Mouse (Mus musculus): ENCODE measurements around the gene Kazald1. TPM values are rescaled to one million over a fixed set of nuclear protein-coding genes. Genes with fewer than 3 reads are reported as not detected.
"Not testable (repeated sequence)": the region's sequence is repeated elsewhere in the genome, so short reads cannot be mapped to it uniquely, and the experiment has no call there.

Gene Kazald1
- polyA plus RNA-seq, 1 experiment from 2014 or later = 64.9 TPM

DNA sequence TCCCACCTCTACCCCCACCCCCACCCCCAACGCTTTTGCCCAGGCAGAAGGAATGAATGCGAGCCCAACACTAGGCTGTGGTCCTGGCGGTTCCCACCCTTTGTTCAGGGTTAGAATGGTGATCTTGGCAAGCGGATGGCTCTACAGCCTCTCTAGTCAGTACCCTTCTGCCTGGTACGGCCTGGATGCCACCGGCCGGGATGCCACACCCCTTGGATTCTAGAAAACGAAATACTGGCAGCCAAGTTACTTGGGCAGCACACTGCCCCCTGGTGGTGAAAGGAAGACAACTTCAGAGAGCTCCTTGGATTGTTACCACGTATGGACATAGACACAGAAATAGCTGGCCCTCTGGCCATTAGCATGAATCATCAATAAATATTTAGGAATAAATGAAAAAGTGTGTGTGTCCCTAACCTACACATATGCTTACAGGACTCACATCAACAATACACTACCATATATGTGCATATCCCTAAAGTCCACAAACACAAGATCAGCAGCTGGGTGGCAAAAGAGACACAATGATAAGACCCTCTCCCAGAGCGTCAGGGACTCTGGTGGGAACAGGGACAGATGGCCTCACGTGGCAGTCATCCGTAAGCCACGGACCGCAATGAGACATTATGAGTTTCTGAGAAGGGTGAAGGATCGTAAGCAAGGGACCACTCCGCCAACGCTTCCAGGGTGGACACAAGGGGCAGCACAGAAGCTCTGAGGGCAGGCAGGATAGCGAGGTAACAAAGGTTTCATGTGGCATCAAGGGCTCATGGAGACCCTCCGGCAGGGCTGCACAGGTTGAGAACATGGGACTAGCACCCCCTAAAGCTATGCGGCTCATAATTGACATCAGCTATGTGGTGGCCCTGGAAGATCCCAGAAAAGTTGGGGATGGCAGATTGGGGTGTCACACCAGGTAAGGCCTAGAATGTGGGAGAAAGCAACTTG is 44.0 kb upstream of the Kazald1 start:
- Histone ChIP-seq H3K36me3 (ENCODE audit: control insufficient read depth, insufficient read depth, low read length) (peaks cover 28% of the 10 kb centered on the region), H3K4me1 (ENCODE audit: control insufficient read depth, insufficient read depth, low read length) (0 out of 2 replicates have a peak, but pooled peaks cover 2% of the 10 kb centered on the region), H3K9ac (ENCODE audit: low read depth, low read length) (no peak overlapping the region), H3K4me2 (ENCODE audit: low read depth, low read length) (peak overlapping the region; percentile 45), H3K9me3 (ENCODE audit: control insufficient read depth, low read length) (no peaks in the 10 kb centered on the region), H3K27me3 (replicated peaks; ENCODE audit: control insufficient read depth, insufficient read depth, low read length) (no peaks in the 10 kb centered on the region), H3K27ac (replicated peaks; ENCODE audit: low read depth, low read length) (no peak overlapping the region), H3K4me3 (ENCODE audit: low read depth, low read length) (no peak overlapping the region)
- ATAC-seq (ENCODE audit: low read depth) (no peak), DNase-seq (ENCODE audit: low spot score) (peak; percentile 94)
- WGBS = 40% methylated on average over 20 of the region's 20 CpGs

- ATAC-seq (ENCODE audit: low read depth) (peak; percentile 58), DNase-seq (ENCODE audit: low spot score) (peak; percentile 89)
- Histone ChIP-seq H3K9me3 (ENCODE audit: control insufficient read depth, low read length) (no peaks in the 10 kb centered on the region), H3K4me2 (ENCODE audit: low read depth, low read length) (no peak overlapping the region), H3K27ac (replicated peaks; ENCODE audit: low read depth, low read length) (no peak overlapping the region), H3K4me1 (ENCODE audit: control insufficient read depth, insufficient read depth, low read length) (0 out of 2 replicates have a peak, but pooled peaks cover 2% of the 10 kb centered on the region), H3K9ac (ENCODE audit: low read depth, low read length) (no peak overlapping the region), H3K4me3 (ENCODE audit: low read depth, low read length) (no peak overlapping the region), H3K27me3 (replicated peaks; ENCODE audit: control insufficient read depth, insufficient read depth, low read length) (no peaks in the 10 kb centered on the region), H3K36me3 (ENCODE audit: control insufficient read depth, insufficient read depth, low read length) (peaks cover 21% of the 10 kb centered on the region)
- 10% methylated on average over 4 of the region's 4 CpGs for WGBS
These were observed 43.3 kb upstream of the Kazald1 start for GRCm38 (mm10) chr19:45031780-45032179.

- Histone ChIP-seq H3K4me1 (ENCODE audit: control insufficient read depth, insufficient read depth, low read length) (0 out of 2 replicates have a peak, but pooled peaks cover 2% of the 10 kb centered on the region), H3K4me3 (ENCODE audit: low read depth, low read length) (no peak overlapping the region), H3K4me2 (ENCODE audit: low read depth, low read length) (no peak overlapping the region), H3K9me3 (ENCODE audit: control insufficient read depth, low read length) (no peaks in the 10 kb centered on the region), H3K27ac (replicated peaks; ENCODE audit: low read depth, low read length) (no peak overlapping the region), H3K36me3 (ENCODE audit: control insufficient read depth, insufficient read depth, low read length) (peaks cover 12% of the 10 kb centered on the region), H3K27me3 (replicated peaks; ENCODE audit: control insufficient read depth, insufficient read depth, low read length) (no peaks in the 10 kb centered on the region), H3K9ac (ENCODE audit: low read depth, low read length) (no peak overlapping the region)
- DNase-seq (ENCODE audit: low spot score) = peak; percentile 47
- 52% methylated on average over 17 of the region's 17 CpGs for WGBS
- ATAC-seq (ENCODE audit: low read depth) = no peak
These were observed 42.3 kb upstream of the Kazald1 start for GRCm38 (mm10) chr19:45032570-45033332.

- ATAC-seq (ENCODE audit: low read depth) = 0 out of 2 replicates have a peak, but pooled peaks have one; percentile 5
- Histone ChIP-seq H3K36me3 (ENCODE audit: control insufficient read depth, insufficient read depth, low read length) (no peaks in the 10 kb centered on the region), H3K4me3 (ENCODE audit: low read depth, low read length) (no peak overlapping the region), H3K27ac (replicated peaks; ENCODE audit: low read depth, low read length) (no peak overlapping the region), H3K4me1 (ENCODE audit: control insufficient read depth, insufficient read depth, low read length) (no peaks in the 10 kb centered on the region), H3K9me3 (ENCODE audit: control insufficient read depth, low read length) (no peaks in the 10 kb centered on the region), H3K9ac (ENCODE audit: low read depth, low read length) (no peak overlapping the region), H3K4me2 (ENCODE audit: low read depth, low read length) (no peak overlapping the region), H3K27me3 (replicated peaks; ENCODE audit: control insufficient read depth, insufficient read depth, low read length) (no peaks in the 10 kb centered on the region)
- 48% methylated on average over 6 of the region's 16 CpGs for WGBS
- no peak for DNase-seq (ENCODE audit: low spot score)
These were observed 38.2 kb upstream of the Kazald1 start for GRCm38 (mm10) chr19:45036867-45037266.

DNA sequence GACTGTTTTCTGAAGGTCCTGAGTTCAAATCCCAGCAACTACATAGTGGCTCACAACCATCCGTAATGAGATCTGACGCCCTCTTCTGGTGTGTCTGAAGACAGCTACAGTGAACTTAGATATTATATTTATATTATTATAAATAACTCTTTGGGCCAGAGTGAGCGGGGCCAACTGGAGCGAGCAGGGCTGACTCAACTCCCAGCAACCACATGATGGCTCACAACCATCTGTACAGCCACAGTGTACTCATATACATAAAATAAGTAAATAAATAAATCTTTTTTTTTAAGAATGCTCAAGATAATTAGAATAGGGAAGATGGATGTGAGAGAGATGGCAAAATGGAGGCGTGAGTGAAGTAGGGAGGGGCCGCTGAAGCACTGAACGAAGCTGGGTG is 36.8 kb upstream of the Kazald1 start:
- not testable (repeated sequence) for H3K4me1 ChIP-seq (ENCODE audit: control insufficient read depth, insufficient read depth, low read length); H3K36me3 ChIP-seq (ENCODE audit: control insufficient read depth, insufficient read depth, low read length); DNase-seq (ENCODE audit: low spot score); H3K9ac ChIP-seq (ENCODE audit: low read depth, low read length); ATAC-seq (ENCODE audit: low read depth); H3K9me3 ChIP-seq (ENCODE audit: control insufficient read depth, low read length); H3K4me3 ChIP-seq (ENCODE audit: low read depth, low read length); H3K27me3 ChIP-seq (replicated peaks; ENCODE audit: control insufficient read depth, insufficient read depth, low read length); H3K4me2 ChIP-seq (ENCODE audit: low read depth, low read length); H3K27ac ChIP-seq (replicated peaks; ENCODE audit: low read depth, low read length)
- 88% methylated on average over 7 of the region's 7 CpGs for WGBS

- Histone ChIP-seq H3K4me2 (ENCODE audit: low read depth, low read length) (no peak overlapping the region), H3K4me1 (ENCODE audit: control insufficient read depth, insufficient read depth, low read length) (no peaks in the 10 kb centered on the region), H3K9ac (ENCODE audit: low read depth, low read length) (no peak overlapping the region), H3K9me3 (ENCODE audit: control insufficient read depth, low read length) (no peaks in the 10 kb centered on the region), H3K4me3 (ENCODE audit: low read depth, low read length) (no peak overlapping the region), H3K36me3 (ENCODE audit: control insufficient read depth, insufficient read depth, low read length) (no peaks in the 10 kb centered on the region), H3K27me3 (replicated peaks; ENCODE audit: control insufficient read depth, insufficient read depth, low read length) (peaks cover 6% of the 10 kb centered on the region; the same call in 1 of the 2 replicates), H3K27ac (replicated peaks; ENCODE audit: low read depth, low read length) (no peak overlapping the region)
- DNase-seq (ENCODE audit: low spot score) = no peak
- ATAC-seq (ENCODE audit: low read depth) = no peak
- WGBS = 53% methylated on average over 10 of the region's 13 CpGs
These were observed 34.8 kb upstream of the Kazald1 start for GRCm38 (mm10) chr19:45040214-45040613.

DNA sequence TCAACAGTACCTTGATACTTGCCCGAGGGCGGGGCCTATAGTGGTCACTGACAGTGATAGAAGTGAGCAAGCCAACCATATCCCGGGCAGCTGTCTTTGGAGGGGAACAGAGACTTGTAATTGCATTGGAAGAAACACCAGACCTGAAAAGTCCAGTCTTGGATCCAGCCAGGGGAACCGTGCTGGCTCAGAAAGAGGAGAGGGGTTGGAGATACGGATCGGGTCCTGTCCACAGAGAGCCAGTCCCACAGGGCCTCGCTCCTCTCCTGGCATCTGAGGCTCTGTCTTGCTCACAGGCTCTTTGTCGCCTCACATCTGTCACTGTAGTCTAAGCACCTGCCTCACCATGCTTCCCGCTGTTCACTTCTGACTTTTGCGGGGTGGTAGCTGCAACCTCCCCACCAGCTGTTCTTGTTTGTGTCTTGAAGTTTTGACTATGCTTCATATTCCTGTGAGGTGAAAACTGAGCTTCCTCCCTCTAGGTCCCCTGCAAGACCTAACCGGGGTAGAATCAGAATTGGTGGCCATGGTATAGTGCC is 30.6 kb upstream of the Kazald1 start:
- Histone ChIP-seq H3K9me3 (ENCODE audit: control insufficient read depth, low read length) (no peaks in the 10 kb centered on the region), H3K36me3 (ENCODE audit: control insufficient read depth, insufficient read depth, low read length) (0 out of 2 replicates have a peak, but pooled peaks cover 2% of the 10 kb centered on the region), H3K27me3 (replicated peaks; ENCODE audit: control insufficient read depth, insufficient read depth, low read length) (peaks cover 7% of the 10 kb centered on the region; the same call in 1 of the 2 replicates), H3K4me2 (ENCODE audit: low read depth, low read length) (no peak overlapping the region), H3K27ac (replicated peaks; ENCODE audit: low read depth, low read length) (no peak overlapping the region), H3K4me1 (ENCODE audit: control insufficient read depth, insufficient read depth, low read length) (peaks cover 20% of the 10 kb centered on the region), H3K4me3 (ENCODE audit: low read depth, low read length) (no peak overlapping the region), H3K9ac (ENCODE audit: low read depth, low read length) (no peak overlapping the region)
- no peak for ATAC-seq (ENCODE audit: low read depth)
- 61% methylated on average over 11 of the region's 11 CpGs for WGBS
- no peak for DNase-seq (ENCODE audit: low spot score)

- Histone ChIP-seq H3K4me3 (ENCODE audit: low read depth, low read length) (no peak overlapping the region), H3K36me3 (ENCODE audit: control insufficient read depth, insufficient read depth, low read length) (peaks cover 6% of the 10 kb centered on the region), H3K4me1 (ENCODE audit: control insufficient read depth, insufficient read depth, low read length) (peaks cover 20% of the 10 kb centered on the region), H3K27me3 (replicated peaks; ENCODE audit: control insufficient read depth, insufficient read depth, low read length) (peaks cover 7% of the 10 kb centered on the region; the same call in 1 of the 2 replicates), H3K27ac (replicated peaks; ENCODE audit: low read depth, low read length) (no peak overlapping the region), H3K9ac (ENCODE audit: low read depth, low read length) (no peak overlapping the region), H3K4me2 (ENCODE audit: low read depth, low read length) (no peak overlapping the region), H3K9me3 (ENCODE audit: control insufficient read depth, low read length) (no peaks in the 10 kb centered on the region)
- DNase-seq (ENCODE audit: low spot score) (no peak), ATAC-seq (ENCODE audit: low read depth) (no peak)
- WGBS = 34% methylated on average over 13 of the region's 15 CpGs
These were observed 29.8 kb upstream of the Kazald1 start for GRCm38 (mm10) chr19:45045236-45045635.

All from embryonic facial prominence, embryonic 14.5 days (tissue).